Mouse (Mus musculus): ENCODE data around the gene Galntl6.

GRCm38 (mm10) chr8:58568086-58568485 is 344.4 kb downstream of the Galntl6 start:
- TF ChIP-seq CTCF (IDR thresholded peaks at IDR 0.05; ENCODE audit: borderline replicate concordance, insufficient read depth, low read depth, low read length) = no peak
- TF ChIP-seq POLR2A (IDR thresholded peaks at IDR 0.05; ENCODE audit: borderline replicate concordance, insufficient read depth, low read length) = no peak

Measured in cerebellum, adult 2 months (tissue).